10 mouse cellular contexts compared by ENCODE assay signal in genomic region chr1:138123866-138124265, GRCm38 (mm10). TPM values are rescaled to one million over a fixed set of nuclear protein-coding genes. Genes with fewer than 3 reads are reported as not detected.
DNase-seq lines count a peak whose midpoint lies in the region; ATAC-seq and TF ChIP-seq lines count a peak whose summit lies in the region.
"Had no signal": no experiment of that assay in that cellular context is flagged by ENCODE, and none has a peak within 500 bp of the region (broad histone marks: within the 10 kb centered on the region; RNA-seq: fewer than 3 reads in every experiment).

No protein-coding gene starts in this region.

- no peak overlapping the region for H3K9ac ChIP-seq in intestine, postnatal 0 days (ENCODE audit: low read depth, low read length)
- no peak overlapping the region for H3K9ac ChIP-seq in intestine, embryonic 15.5 days

- no peak overlapping the region for H3K4me2 ChIP-seq in intestine, postnatal 0 days (replicated peaks; ENCODE audit: low read depth)
- no peak overlapping the region for H3K4me2 ChIP-seq in intestine, embryonic 15.5 days (replicated peaks)

- DNase-seq in thymus, postnatal 14 days: peak; percentile 65
- DNase-seq in thymus, postnatal 36 days: no peak
- peak; percentile 53 for DNase-seq in brain, embryonic 14.5 days (ENCODE audit: low read depth)
- peak; percentile 83 for DNase-seq in splenic B cell, adult 2 months (ENCODE audit: low read depth, low spot score)
- DNase-seq in kidney, adult 18-20 months: no peak
- DNase-seq in adrenal gland, postnatal 25 days: no peak
- DNase-seq: lung, postnatal 10 days; thymus, adult 18-20 months had no signal

- no peaks in the 10 kb centered on the region for H3K27me3 ChIP-seq in intestine, postnatal 0 days (replicated peaks; ENCODE audit: control insufficient read depth, insufficient read depth, low read length)
- no peaks in the 10 kb centered on the region for H3K27me3 ChIP-seq in intestine, embryonic 15.5 days (replicated peaks)
- no peaks in the 10 kb centered on the region for H3K27me3 ChIP-seq in splenic B cell, adult 2 months (ENCODE audit: control insufficient read depth, insufficient read depth, low read length, poor library complexity, severe bottlenecking)

- no peaks in the 10 kb centered on the region for H3K4me1 ChIP-seq in intestine, postnatal 0 days (replicated peaks; ENCODE audit: control insufficient read depth, insufficient read depth, low read length)
- no peaks in the 10 kb centered on the region for H3K4me1 ChIP-seq in intestine, embryonic 15.5 days (replicated peaks)

- peak; percentile 45 for TF ChIP-seq CTCF in intestine, postnatal 0 days (IDR thresholded peaks at IDR 0.05; ENCODE audit: low read depth)
- no peak; the same call in 1 of the 2 replicates for TF ChIP-seq CTCF in brain, embryonic 14.5 days (IDR thresholded peaks at IDR 0.05; ENCODE audit: borderline replicate concordance, extremely low read depth, insufficient read depth, insufficient read length)

- H3K27ac ChIP-seq in intestine, postnatal 0 days (ENCODE audit: low read depth, low read length): no peak overlapping the region
- H3K27ac ChIP-seq in intestine, embryonic 15.5 days: no peak overlapping the region

- no peak overlapping the region for H3K4me3 ChIP-seq in intestine, postnatal 0 days (ENCODE audit: low read depth, low read length)
- H3K4me3 ChIP-seq in intestine, embryonic 15.5 days (replicated peaks): no peak overlapping the region

- WGBS in intestine, postnatal 0 days: 41% methylated on average over 3 of the region's 3 CpGs
- WGBS in intestine, embryonic 15.5 days: 47% methylated on average over 3 of the region's 3 CpGs

- ATAC-seq in intestine, postnatal 0 days: no peak
- ATAC-seq in intestine, embryonic 15.5 days: no peak

- no peaks in the 10 kb centered on the region for H3K9me3 ChIP-seq in intestine, postnatal 0 days (ENCODE audit: control insufficient read depth)
- H3K9me3 ChIP-seq in intestine, embryonic 15.5 days: no peaks in the 10 kb centered on the region

- no peak for TF ChIP-seq POLR2A in brain, embryonic 14.5 days (IDR thresholded peaks at IDR 0.05; ENCODE audit: borderline replicate concordance, extremely low read depth, insufficient read depth, insufficient read length, poor library complexity, severe bottlenecking)

- no peaks in the 10 kb centered on the region for H3K36me3 ChIP-seq in intestine, postnatal 0 days (ENCODE audit: control insufficient read depth, insufficient read depth)
- no peaks in the 10 kb centered on the region for H3K36me3 ChIP-seq in intestine, embryonic 15.5 days
- H3K36me3 ChIP-seq in splenic B cell, adult 2 months (ENCODE audit: control insufficient read depth, insufficient read depth, low read length, poor library complexity, severe bottlenecking): peaks cover 25% of the 10 kb centered on the region

RNA-seq across cellular contexts. Expression of gene Ptprc, which starts 51.6 kb away (rescaled TPM):
- polyA plus RNA-seq in intestine, postnatal 0 days (2015; fragmentation: Nextera tagmentation; extraction: Ambion mirVana): 3.3 and 3.6 TPM in 2 replicates
- polyA plus RNA-seq in intestine, embryonic 15.5 days (2015; fragmentation: Nextera tagmentation; extraction: Ambion mirVana): 5.5 and 6.3 TPM in 2 replicates
- 0.63 and 1.2 TPM in 2 replicates for polyA plus RNA-seq in brain, embryonic 14.5 days (2012; rRNA removed)
- total RNA-seq in adrenal gland, postnatal 25 days (2021): 5.3 and 5.7 TPM in 2 replicates

Comparison
In these comparisons a context has a peak if more than half of its experiments do, and no peak if none do; other contexts are left out.
1. DNase-seq: peak in thymus, postnatal 14 days (single experiment), brain, embryonic 14.5 days (single experiment) and splenic B cell, adult 2 months (single experiment); none in thymus, postnatal 36 days (0 of 2), kidney, adult 18-20 months (single experiment) and adrenal gland, postnatal 25 days (single experiment).